Comparison of ENCODE assay signal across 9 mouse cellular contexts in genomic region chr11:40763395-40763794, GRCm38 (mm10). TPM values are rescaled to one million over a fixed set of nuclear protein-coding genes. Genes with fewer than 3 reads are reported as not detected.
DNase-seq lines count a peak whose midpoint lies in the region; ATAC-seq and TF ChIP-seq lines count a peak whose summit lies in the region.
"Had no signal": no experiment of that assay in that cellular context is flagged by ENCODE, and none has a peak within 500 bp of the region (broad histone marks: within the 10 kb centered on the region; RNA-seq: fewer than 3 reads in every experiment).

No protein-coding gene starts in this region.

- no peak for TF ChIP-seq EP300 in liver, embryonic 14.5 days (IDR thresholded peaks at IDR 0.05; ENCODE audit: low read depth)

- H3K4me3 ChIP-seq in heart, embryonic 16.5 days (ENCODE audit: low read length), result no peak overlapping the region
- no peak overlapping the region for H3K4me3 ChIP-seq in C2C12 (ENCODE audit: insufficient read depth, poor library complexity, severe bottlenecking)
- no peak overlapping the region for H3K4me3 ChIP-seq in liver, embryonic 14.5 days (ENCODE audit: insufficient read depth in 1 of 2, low read depth in 2 of 2, low read length in 2 of 2)
- H3K4me3 ChIP-seq: limb, embryonic 13.5 days had no signal

- no peaks in the 10 kb centered on the region for H3K79me3 ChIP-seq in C2C12 (ENCODE audit: low read depth)

- ATAC-seq in heart, embryonic 16.5 days (replicated peaks; ENCODE audit: extremely low read depth, insufficient read depth, low FRiP score), result peak; percentile 32; the same call in 1 of the 2 replicates
- ATAC-seq in liver, embryonic 14.5 days (ENCODE audit: insufficient read depth), result peak; percentile 57; the same call in 1 of the 2 replicates

- no peaks in the 10 kb centered on the region for H3K9me3 ChIP-seq in heart, embryonic 16.5 days (replicated peaks; ENCODE audit: control insufficient read depth, low read length)
- no peaks in the 10 kb centered on the region for H3K9me3 ChIP-seq in liver, embryonic 14.5 days (ENCODE audit: control insufficient read depth, low read length)
- H3K9me3 ChIP-seq: limb, embryonic 13.5 days had no signal

- no peak overlapping the region for H3K9ac ChIP-seq in heart, embryonic 16.5 days (ENCODE audit: low read length)
- H3K9ac ChIP-seq in liver, embryonic 14.5 days (replicated peaks), result no peak overlapping the region
- H3K9ac ChIP-seq: limb, embryonic 13.5 days had no signal

- no peaks in the 10 kb centered on the region for H3K36me3 ChIP-seq in heart, embryonic 16.5 days (ENCODE audit: control insufficient read depth, insufficient read depth)
- H3K36me3 ChIP-seq in C2C12 (ENCODE audit: control insufficient read depth, insufficient read depth), result no peaks in the 10 kb centered on the region
- H3K36me3 ChIP-seq in liver, embryonic 14.5 days (replicated peaks; ENCODE audit: control insufficient read depth, insufficient read depth, low read depth), result no peaks in the 10 kb centered on the region
- H3K36me3 ChIP-seq: limb, embryonic 13.5 days had no signal

- no peaks in the 10 kb centered on the region for H3K4me1 ChIP-seq in heart, embryonic 16.5 days (ENCODE audit: control insufficient read depth, insufficient read depth, low read length)
- no peaks in the 10 kb centered on the region for H3K4me1 ChIP-seq in liver, embryonic 14.5 days (replicated peaks; ENCODE audit: control insufficient read depth in 2 of 2, insufficient read depth in 2 of 2, low read length in 1 of 2)
- H3K4me1 ChIP-seq: limb, embryonic 13.5 days had no signal

- no peak for TF ChIP-seq POLR2A in brain, embryonic 14.5 days (IDR thresholded peaks at IDR 0.05; ENCODE audit: borderline replicate concordance, extremely low read depth, insufficient read depth, insufficient read length, poor library complexity, severe bottlenecking)

- no peak overlapping the region for H3K27ac ChIP-seq in heart, embryonic 16.5 days (ENCODE audit: low read length)
- H3K27ac ChIP-seq in liver, embryonic 14.5 days, result no peak overlapping the region
- H3K27ac ChIP-seq: limb, embryonic 13.5 days had no signal

- TF ChIP-seq CTCF in C2C12 (IDR thresholded peaks at IDR 0.05; ENCODE audit: control insufficient read depth, insufficient read depth, insufficient read length), result peak; percentile 29
- peak; percentile 45; the same call in 1 of the 2 replicates for TF ChIP-seq CTCF in brain, embryonic 14.5 days (IDR thresholded peaks at IDR 0.05; ENCODE audit: borderline replicate concordance, extremely low read depth, insufficient read depth, insufficient read length)
- TF ChIP-seq CTCF in liver, embryonic 14.5 days (IDR thresholded peaks at IDR 0.05; ENCODE audit: low read depth), result peak; percentile 60

- DNase-seq in heart, adult 18-20 months, result no peak
- DNase-seq in brain, embryonic 14.5 days (ENCODE audit: low read depth), result no peak
- peak in 1 of 3 experiments; percentile 13 for DNase-seq in liver, embryonic 14.5 days (ENCODE audit: low read depth in 3 of 3, low spot score in 3 of 3)
- DNase-seq in urinary bladder, postnatal 25 days (ENCODE audit: low spot score), result no peak
- no peak for DNase-seq in right cerebral cortex, postnatal 36 days (ENCODE audit: low spot score in 2 of 2)
- no peak for DNase-seq in right cerebral cortex, postnatal 25 days

- no peak overlapping the region for H3K4me2 ChIP-seq in heart, embryonic 16.5 days (ENCODE audit: low read depth, low read length)
- H3K4me2 ChIP-seq in liver, embryonic 14.5 days (ENCODE audit: low read depth), result no peak overlapping the region
- H3K4me2 ChIP-seq: limb, embryonic 13.5 days had no signal

- no peak overlapping the region for H3ac ChIP-seq in C2C12 (ENCODE audit: control insufficient read depth, insufficient read length, low read depth)

- H3K79me2 ChIP-seq in C2C12 (ENCODE audit: control insufficient read depth, insufficient read depth), result no peaks in the 10 kb centered on the region

- 27% methylated on average over 2 of the region's 2 CpGs for WGBS in heart, embryonic 16.5 days
- 15% methylated on average over 2 of the region's 2 CpGs for WGBS in liver, embryonic 14.5 days (ENCODE audit: insufficient replicate concordance)

- no peaks in the 10 kb centered on the region for H3K27me3 ChIP-seq in heart, embryonic 16.5 days (ENCODE audit: control insufficient read depth, insufficient read depth, low read length)
- no peaks in the 10 kb centered on the region for H3K27me3 ChIP-seq in C2C12 (ENCODE audit: control insufficient read depth, insufficient read depth, insufficient read length)
- H3K27me3 ChIP-seq in liver, embryonic 14.5 days (ENCODE audit: control insufficient read depth, insufficient read depth, low read length), result no peaks in the 10 kb centered on the region
- H3K27me3 ChIP-seq: limb, embryonic 13.5 days had no signal

TF ChIP-seq in C2C12, 6 proteins besides CTCF, POLR2A, EP300 and RAD21:
- TF ChIP-seq MYOG (IDR thresholded peaks at IDR 0.05; ENCODE audit: control insufficient read depth, extremely low read depth, insufficient read length) (no peak), FOSL1 (IDR thresholded peaks at IDR 0.05; ENCODE audit: insufficient read depth, low read length, poor library complexity, severe bottlenecking) (no peak), CEBPB (IDR thresholded peaks at IDR 0.05; ENCODE audit: low read depth) (no peak), MAX (IDR thresholded peaks at IDR 0.05) (no peak), USF1 (IDR thresholded peaks at IDR 0.05; ENCODE audit: low read depth) (no peak), MYOD1 (IDR thresholded peaks at IDR 0.05; ENCODE audit: control insufficient read depth, insufficient read length, low read depth) (no peak)

RNA-seq across cellular contexts. Expression of gene Ccng1, which starts 8.3 kb away (rescaled TPM):
- 150 and 163 TPM in 2 replicates for polyA plus RNA-seq in heart, embryonic 16.5 days (2015; fragmentation: Nextera tagmentation; extraction: Ambion mirVana)
- total RNA-seq in heart, adult 18-20 months (2021), result 100 to 1,000 TPM; 495 to 546 TPM
- polyA plus RNA-seq in C2C12 (2012; fragmentation: generic; extraction: Trizol), result 63.9 TPM
- 13.7 and 19.2 TPM in 2 replicates for polyA plus RNA-seq in brain, embryonic 14.5 days (2012; rRNA removed)
- polyA plus RNA-seq in liver, embryonic 14.5 days (2012; rRNA removed), result 4.3 and 6.7 TPM in 2 replicates
- polyA plus RNA-seq in liver, embryonic 14.5 days (2014; fragmentation: Nextera tagmentation; extraction: Ambion mirVana), result 20.4 and 22.2 TPM in 2 replicates

RNA-seq across cellular contexts. Expression of gene Nudcd2, which starts 29.9 kb away (rescaled TPM):
- polyA plus RNA-seq in heart, embryonic 16.5 days (2015; fragmentation: Nextera tagmentation; extraction: Ambion mirVana), result 88.2 and 90.3 TPM in 2 replicates
- 10 to 100 TPM; 14.0 to 16.8 TPM for total RNA-seq in heart, adult 18-20 months (2021)
- polyA plus RNA-seq in C2C12 (2012; fragmentation: generic; extraction: Trizol), result 64.2 TPM
- polyA plus RNA-seq in brain, embryonic 14.5 days (2012; rRNA removed), result 28.9 and 29.5 TPM in 2 replicates
- polyA plus RNA-seq in liver, embryonic 14.5 days (2012; rRNA removed), result 21.0 and 29.2 TPM in 2 replicates
- 79.6 and 82.8 TPM in 2 replicates for polyA plus RNA-seq in liver, embryonic 14.5 days (2014; fragmentation: Nextera tagmentation; extraction: Ambion mirVana)

RNA-seq across cellular contexts. Expression of gene Hmmr, which starts 30.2 kb away (rescaled TPM):
- 49.2 and 55.6 TPM in 2 replicates for polyA plus RNA-seq in heart, embryonic 16.5 days (2015; fragmentation: Nextera tagmentation; extraction: Ambion mirVana)
- under 1 TPM; 0.25 to 0.49 TPM for total RNA-seq in heart, adult 18-20 months (2021)
- 14.4 TPM for polyA plus RNA-seq in C2C12 (2012; fragmentation: generic; extraction: Trizol)
- polyA plus RNA-seq in brain, embryonic 14.5 days (2012; rRNA removed), result 8.0 and 13.4 TPM in 2 replicates
- 23.1 and 31.0 TPM in 2 replicates for polyA plus RNA-seq in liver, embryonic 14.5 days (2012; rRNA removed)
- polyA plus RNA-seq in liver, embryonic 14.5 days (2014; fragmentation: Nextera tagmentation; extraction: Ambion mirVana), result 56.0 and 58.7 TPM in 2 replicates
